11 mouse cellular contexts compared by ENCODE assay signal in genomic region chr13:116313636-116314530, GRCm38 (mm10). TPM values are rescaled to one million over a fixed set of nuclear protein-coding genes. Genes with fewer than 3 reads are reported as not detected.
A peak's percentile ranks its signal among the peaks of the same experiment; 100 is the strongest.
DNase-seq lines count a peak whose midpoint lies in the region; ATAC-seq and TF ChIP-seq lines count a peak whose summit lies in the region.
"Had no signal": no experiment of that assay in that cellular context is flagged by ENCODE, and none has a peak within 500 bp of the region (broad histone marks: within the 10 kb centered on the region; RNA-seq: fewer than 3 reads in every experiment).

No protein-coding gene starts in this region.

- H3K9ac ChIP-seq in heart, embryonic 11.5 days (ENCODE audit: low read depth, low read length) = no peak overlapping the region; the same call in 1 of the 2 replicates
- H3K9ac ChIP-seq in embryonic facial prominence, embryonic 15.5 days = no peak overlapping the region
- no peak overlapping the region for H3K9ac ChIP-seq in limb, embryonic 13.5 days

- peaks cover 36% of the 10 kb centered on the region for H3K27me3 ChIP-seq in heart, embryonic 11.5 days (ENCODE audit: control insufficient read depth, insufficient read depth, low read length)
- H3K27me3 ChIP-seq in E14TG2a.4 (ENCODE audit: insufficient read depth, low read length) = peaks cover 51% of the 10 kb centered on the region
- H3K27me3 ChIP-seq in embryonic facial prominence, embryonic 15.5 days = peaks cover 57% of the 10 kb centered on the region
- peaks cover 72% of the 10 kb centered on the region for H3K27me3 ChIP-seq in limb, embryonic 13.5 days

- DNase-seq in heart, adult 9 months (ENCODE audit: low spot score in 2 of 2) = no peak
- no peak for DNase-seq in adrenal gland, adult 18-20 months (ENCODE audit: low spot score in 2 of 2)
- no peak for DNase-seq in thymus, postnatal 10 days (ENCODE audit: low spot score in 2 of 2)
- DNase-seq in layer of hippocampus, adult 9-11 months = no peak
- DNase-seq: gastrocnemius, postnatal 36 days; lung, postnatal 10 days had no signal

- no peak for ATAC-seq in heart, embryonic 11.5 days (replicated peaks; ENCODE audit: insufficient number of reproducible peaks, low FRiP score, low TSS enrichment)
- ATAC-seq in embryonic facial prominence, embryonic 15.5 days (ENCODE audit: insufficient number of reproducible peaks, low FRiP score, low TSS enrichment, low read depth) = no peak
- ATAC-seq in limb, embryonic 13.5 days (ENCODE audit: low FRiP score, low read depth) = no peak

- TF ChIP-seq CTCF in E14TG2a.4 (conservative IDR thresholded peaks at IDR 0.05; ENCODE audit: low read length) = no peak

- no peaks in the 10 kb centered on the region for H3K36me3 ChIP-seq in heart, embryonic 11.5 days (ENCODE audit: control insufficient read depth, insufficient read depth, low read length)
- no peaks in the 10 kb centered on the region for H3K36me3 ChIP-seq in E14TG2a.4 (ENCODE audit: insufficient read depth, low read length)
- no peaks in the 10 kb centered on the region for H3K36me3 ChIP-seq in embryonic facial prominence, embryonic 15.5 days
- H3K36me3 ChIP-seq in limb, embryonic 13.5 days = no peaks in the 10 kb centered on the region

- H3K4me3 ChIP-seq in heart, embryonic 11.5 days (ENCODE audit: low read depth, low read length) = peak overlapping the region; percentile 22
- 0 out of 2 replicates have a peak overlapping the region, but pooled peaks have one; percentile 20 for H3K4me3 ChIP-seq in E14TG2a.4 (replicated peaks; ENCODE audit: low read length)
- 0 out of 2 replicates have a peak overlapping the region, but pooled peaks have one; percentile 13 for H3K4me3 ChIP-seq in embryonic facial prominence, embryonic 15.5 days (replicated peaks)
- peak overlapping the region; percentile 18 for H3K4me3 ChIP-seq in limb, embryonic 13.5 days

- H3K4me2 ChIP-seq in heart, embryonic 11.5 days = peak overlapping the region; percentile 51
- 0 out of 2 replicates have a peak overlapping the region, but pooled peaks have one; percentile 17 for H3K4me2 ChIP-seq in embryonic facial prominence, embryonic 15.5 days (replicated peaks)
- H3K4me2 ChIP-seq in limb, embryonic 13.5 days (replicated peaks) = peak overlapping the region; percentile 48

- WGBS in heart, embryonic 11.5 days (ENCODE audit: insufficient replicate concordance) = 2% methylated on average over 28 of the region's 28 CpGs
- WGBS in embryonic facial prominence, embryonic 15.5 days = 3% methylated on average over 28 of the region's 28 CpGs
- 3% methylated on average over 28 of the region's 28 CpGs for WGBS in limb, embryonic 13.5 days

- H3K27ac ChIP-seq in heart, embryonic 11.5 days (ENCODE audit: low read depth, low read length) = no peak overlapping the region
- no peak overlapping the region for H3K27ac ChIP-seq in embryonic facial prominence, embryonic 15.5 days (replicated peaks)
- no peak overlapping the region for H3K27ac ChIP-seq in limb, embryonic 13.5 days
- H3K27ac ChIP-seq: kidney, postnatal 0 days had no signal

- no peaks in the 10 kb centered on the region for H3K9me3 ChIP-seq in heart, embryonic 11.5 days (replicated peaks; ENCODE audit: control insufficient read depth, low read length)
- no peaks in the 10 kb centered on the region for H3K9me3 ChIP-seq in E14TG2a.4 (ENCODE audit: low read length)
- H3K9me3 ChIP-seq in embryonic facial prominence, embryonic 15.5 days (replicated peaks) = no peaks in the 10 kb centered on the region
- H3K9me3 ChIP-seq in limb, embryonic 13.5 days = no peaks in the 10 kb centered on the region

- no peaks in the 10 kb centered on the region for H3K4me1 ChIP-seq in heart, embryonic 11.5 days (ENCODE audit: control insufficient read depth, insufficient read depth, low read length)
- H3K4me1 ChIP-seq in E14TG2a.4 (replicated peaks; ENCODE audit: low read depth, low read length) = peaks cover 16% of the 10 kb centered on the region
- peaks cover 11% of the 10 kb centered on the region for H3K4me1 ChIP-seq in embryonic facial prominence, embryonic 15.5 days
- peaks cover 7% of the 10 kb centered on the region; the same call in 1 of the 2 replicates for H3K4me1 ChIP-seq in limb, embryonic 13.5 days

RNA-seq across cellular contexts. Expression of gene Isl1, which starts 4.4 kb away (rescaled TPM):
- polyA plus RNA-seq in heart, embryonic 11.5 days (2014; fragmentation: Nextera tagmentation; extraction: Ambion mirVana) = 8.4 and 13.9 TPM in 2 replicates
- 17.3 and 21.8 TPM in 2 replicates for polyA plus RNA-seq in embryonic facial prominence, embryonic 15.5 days (2015; fragmentation: Nextera tagmentation; extraction: Ambion mirVana)
- polyA plus RNA-seq in limb, embryonic 13.5 days (2015; fragmentation: Nextera tagmentation; extraction: Ambion mirVana) = 5.1 and 6.9 TPM in 2 replicates
- total RNA-seq in adrenal gland, adult 18-20 months (2021) = 1 to 10 TPM; 3.5 to 6.9 TPM
